Mouse (Mus musculus): Measurements from ENCODE around the gene Pakap.

The Pakap gene

DNA sequence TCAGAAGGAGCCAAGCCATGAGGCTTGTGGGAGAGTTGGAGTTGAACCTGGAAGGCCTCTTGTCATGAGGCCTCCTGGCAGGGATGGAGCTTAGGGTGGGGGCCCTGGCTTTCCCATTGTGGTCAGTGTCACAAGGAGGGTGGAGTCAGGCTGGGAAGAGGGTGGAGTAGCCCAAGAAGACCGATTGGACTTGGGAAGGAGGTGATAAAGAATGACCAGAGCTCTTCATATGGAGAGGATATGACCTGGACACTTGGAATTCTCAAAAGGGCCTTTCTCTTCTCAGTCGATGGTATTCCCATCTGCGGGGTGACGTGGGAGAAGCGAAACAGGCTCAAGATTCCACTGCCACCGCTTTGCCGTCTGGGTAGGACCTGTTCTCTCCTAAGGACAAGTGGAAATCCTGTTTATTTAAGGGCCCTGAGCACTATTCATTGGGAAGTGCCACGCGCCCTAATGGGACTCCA, 111.0 kb downstream of the Pakap start:
- no peak for DNase-seq

DNA sequence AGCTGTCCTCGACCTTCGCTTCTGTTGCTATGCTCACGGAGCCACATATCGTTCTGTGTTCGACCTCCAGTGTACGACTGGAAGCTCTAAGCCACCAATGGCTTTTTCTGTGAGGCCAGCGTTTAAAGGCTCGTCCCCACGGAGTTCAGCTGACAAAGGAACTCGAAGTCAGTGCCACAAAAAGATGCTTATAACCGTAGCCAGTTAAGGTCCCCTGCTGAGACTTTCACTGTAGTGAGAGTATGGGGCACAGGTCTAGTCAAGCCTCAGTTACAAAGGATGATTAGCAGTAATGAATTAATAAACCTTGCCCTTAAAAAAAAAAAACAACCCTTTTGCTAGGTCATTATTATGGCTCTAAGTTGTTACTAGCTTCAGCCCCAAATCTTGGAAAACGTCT, 112.2 kb downstream of the Pakap start:
- no peak for DNase-seq

DNA sequence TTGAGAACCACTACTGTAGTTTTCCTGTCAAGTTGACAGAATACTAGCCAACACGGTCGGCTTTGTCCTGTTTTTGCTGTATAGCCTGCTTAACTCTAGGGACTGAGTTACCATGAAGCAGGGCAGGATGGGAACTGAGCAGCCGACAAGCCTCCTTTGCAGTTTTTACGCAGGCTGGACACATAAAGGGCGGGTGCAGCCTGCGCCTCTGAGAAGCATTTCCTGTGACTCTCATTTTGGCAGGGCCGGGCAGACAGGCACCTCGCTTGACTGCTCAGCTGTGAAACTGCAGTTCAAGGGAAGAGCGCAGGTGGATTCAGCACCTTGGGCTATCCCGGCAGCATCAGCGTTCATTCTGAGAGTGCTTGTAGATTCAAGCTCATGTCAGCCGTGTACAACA, 113.5 kb downstream of the Pakap start:
- DNase-seq = peak; percentile 55 to 61

DNA sequence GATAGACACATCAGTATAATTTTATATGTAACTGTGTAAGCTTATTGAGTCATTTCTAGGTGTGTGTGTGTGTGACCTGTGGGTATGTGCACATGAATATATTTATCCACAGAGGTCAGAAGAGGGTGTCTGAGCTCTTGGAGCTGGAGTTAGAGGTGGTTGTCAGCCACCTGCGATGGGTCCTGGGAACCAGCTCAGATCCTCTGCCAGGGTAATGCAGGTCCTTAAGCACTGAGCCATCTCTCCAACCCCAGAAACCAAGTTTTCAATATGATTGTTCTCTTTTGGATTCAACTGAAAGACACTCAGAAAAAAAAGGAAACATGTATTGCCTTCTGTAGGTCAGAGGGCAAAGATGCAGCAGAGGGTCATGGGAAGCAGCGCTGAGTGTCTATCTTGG, 114.4 kb downstream of the Pakap start:
- no peak for DNase-seq

DNA sequence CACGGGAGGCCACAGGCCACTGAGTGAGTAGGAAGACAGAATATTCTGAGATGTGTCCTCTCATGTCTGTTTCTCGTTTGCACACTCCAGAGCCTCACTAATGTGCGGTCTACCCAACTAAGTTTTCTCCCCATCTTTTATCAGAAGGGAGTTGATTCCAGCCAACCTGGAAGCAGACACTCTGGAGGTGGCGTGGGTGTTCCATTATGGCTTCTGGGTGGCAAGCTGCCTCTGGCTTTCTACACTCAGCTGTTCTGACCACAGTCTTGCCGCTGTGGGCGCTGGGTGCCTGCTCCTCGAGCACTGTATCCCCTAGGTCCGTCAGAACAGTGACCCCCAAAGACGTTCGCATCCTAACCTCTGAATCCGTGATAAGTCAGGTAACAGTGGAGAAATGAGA, 115.0 kb downstream of the Pakap start:
- DNase-seq = no peak

DNA sequence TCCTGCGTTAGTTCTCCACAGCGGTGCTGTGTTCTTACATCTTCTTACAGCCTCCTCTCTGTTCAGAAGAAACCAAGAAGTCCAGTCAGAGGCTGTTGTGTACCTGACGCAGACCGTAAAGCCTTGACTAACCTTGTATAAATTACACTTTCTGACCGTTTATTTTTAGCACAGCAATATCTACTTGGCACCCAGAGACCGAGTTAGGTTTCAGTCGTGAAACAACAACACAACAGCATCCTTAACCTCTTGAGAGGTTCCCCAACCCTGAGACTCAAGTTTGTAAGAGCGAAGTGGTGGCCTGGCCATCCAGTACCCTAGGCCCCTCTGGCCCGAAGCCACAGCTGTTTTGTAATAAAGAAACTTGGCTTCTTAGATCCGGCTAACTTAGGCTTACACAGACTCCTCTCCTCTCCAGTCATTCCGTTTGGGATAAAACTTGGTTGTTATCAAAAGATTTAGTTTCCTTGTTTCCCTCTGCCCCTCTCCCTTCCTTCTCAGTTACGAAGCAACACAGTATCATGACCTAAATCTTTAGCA, 116.8 kb downstream of the Pakap start:
- no peak for DNase-seq

DNA sequence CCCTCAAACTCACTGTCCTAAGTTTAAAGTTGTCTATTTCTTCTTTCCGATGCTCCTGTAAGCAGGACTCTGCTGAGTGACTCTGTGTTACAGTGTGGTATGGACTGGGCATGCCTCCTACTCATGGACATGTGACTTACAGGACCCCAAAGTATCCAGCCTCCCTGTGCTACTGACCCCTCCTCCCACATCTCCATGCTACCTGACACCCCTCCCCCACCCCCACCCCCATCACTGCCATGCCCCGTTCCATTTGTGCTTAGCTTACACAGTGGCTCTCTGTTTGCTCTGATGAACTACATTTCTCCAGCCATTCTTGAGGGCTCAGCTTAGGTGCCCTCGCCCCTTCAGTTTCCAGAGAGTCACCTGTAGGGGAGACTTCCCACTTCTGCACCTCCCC, 118.8 kb downstream of the Pakap start:
- DNase-seq = no peak

DNA sequence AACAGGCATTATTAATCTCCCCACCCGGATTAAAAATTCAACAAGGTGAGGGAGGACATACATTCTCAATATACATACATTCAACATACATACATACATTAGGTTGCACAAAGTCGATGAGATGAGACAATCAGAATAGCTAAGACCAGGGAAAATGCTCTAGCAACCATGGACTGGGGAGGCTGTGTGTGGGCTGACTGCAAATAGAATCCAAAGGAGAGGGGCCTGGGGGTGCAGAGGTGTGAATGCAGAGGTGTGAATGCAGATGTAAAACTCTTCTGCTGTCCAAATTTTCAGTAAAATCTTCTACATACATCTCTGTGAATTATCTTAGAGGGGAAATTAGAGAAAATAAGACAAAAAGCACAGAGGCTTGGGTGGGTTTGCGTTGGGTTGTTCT, 119.6 kb downstream of the Pakap start:
- no peak for DNase-seq

DNA sequence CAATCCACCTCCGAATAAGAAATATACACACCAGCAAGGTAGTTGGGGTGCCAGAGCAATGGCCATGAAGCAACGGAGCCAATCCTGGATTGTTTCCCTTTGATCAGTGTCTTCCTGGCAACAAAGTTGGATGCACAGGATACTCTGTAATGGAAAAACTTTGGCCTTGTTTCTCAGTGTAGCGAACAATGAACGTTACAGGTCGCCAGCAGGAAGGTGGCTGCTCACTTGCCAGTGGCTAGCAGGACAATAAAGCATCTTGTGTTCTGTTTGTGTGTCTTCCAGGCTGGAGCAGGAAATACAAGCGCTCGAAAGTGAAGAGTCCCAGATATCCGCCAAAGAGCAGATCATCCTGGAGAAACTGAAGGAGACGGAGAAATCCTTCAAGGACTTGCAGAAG, 120.2 kb downstream of the Pakap start:
- DNase-seq = no peak

DNA sequence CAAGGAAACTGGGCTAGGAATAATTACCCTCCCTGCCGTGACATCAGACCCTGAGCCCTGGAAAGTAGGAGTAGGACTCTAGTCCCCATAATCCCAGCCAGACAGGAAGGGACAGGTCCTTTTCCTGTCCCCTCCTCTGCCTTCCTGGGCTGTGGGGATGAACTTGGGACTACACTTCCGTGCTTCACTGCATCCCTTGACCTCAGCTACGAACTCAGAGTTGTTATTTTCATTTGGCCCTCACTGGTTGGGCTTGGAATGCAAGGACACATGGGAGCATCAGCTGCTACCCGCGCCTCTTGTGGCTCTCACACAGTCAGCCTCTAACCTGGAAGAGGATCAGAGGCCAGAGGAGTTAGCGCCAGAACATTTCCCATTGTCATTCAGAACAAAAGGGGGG, 122.0 kb downstream of the Pakap start:
- DNase-seq = no peak

DNA sequence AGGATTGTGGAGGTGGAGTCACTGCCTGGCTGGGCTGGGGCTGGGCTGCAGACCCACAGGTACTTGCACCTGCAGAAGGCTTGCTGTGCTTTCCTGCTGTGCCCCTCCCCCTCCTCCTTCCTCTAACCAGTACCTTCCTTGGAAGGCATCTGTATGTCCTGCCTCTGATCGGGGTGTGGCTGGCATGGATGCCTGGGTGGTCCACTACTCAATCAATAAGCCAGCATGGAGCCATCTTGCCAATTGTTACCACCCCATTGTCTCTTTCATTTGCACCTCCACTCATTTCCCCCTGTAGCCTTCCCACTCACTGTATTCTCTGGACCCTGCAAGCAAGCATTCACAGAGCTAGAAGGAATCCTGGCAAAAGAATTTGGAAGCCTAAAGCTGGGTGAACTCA, 122.8 kb downstream of the Pakap start:
- no peak for DNase-seq

DNA sequence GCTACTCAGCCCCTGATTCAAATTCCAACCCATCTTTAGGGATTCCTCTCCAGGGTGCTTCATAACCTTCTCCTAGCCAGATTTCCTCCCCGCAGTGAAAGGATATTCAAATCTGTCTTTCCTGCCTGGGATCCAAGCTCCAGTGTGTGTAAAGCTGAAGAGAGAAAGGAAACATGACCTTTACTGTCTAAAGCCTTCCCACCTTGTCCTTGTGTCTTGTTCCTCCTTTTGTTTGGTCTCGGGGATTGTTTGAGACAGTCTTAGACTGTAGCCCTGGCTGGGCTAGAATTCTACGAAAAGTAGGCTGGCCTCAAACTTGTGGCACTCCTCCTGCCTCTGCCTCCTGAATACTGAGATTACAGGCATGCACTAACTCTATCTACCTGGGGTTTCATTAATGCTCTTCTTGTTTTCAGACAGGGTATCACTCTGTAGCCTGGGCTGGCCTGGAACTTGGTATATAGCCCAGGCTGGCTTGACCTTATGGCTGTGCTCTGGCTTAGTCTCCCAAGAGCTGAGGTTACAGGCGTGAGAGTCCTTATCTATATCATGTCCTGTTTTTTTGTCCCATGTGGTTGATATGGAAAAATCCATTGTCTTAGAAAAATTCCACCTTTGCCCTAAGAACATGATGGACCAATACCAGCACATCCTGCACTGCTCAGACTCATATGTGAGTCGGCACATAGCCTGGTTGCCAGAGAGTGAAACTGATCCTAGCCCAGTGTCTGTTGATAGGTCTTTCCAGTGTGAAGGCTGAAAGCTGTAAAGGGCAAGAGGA, 126.6 kb downstream of the Pakap start:
- no peak for DNase-seq

DNA sequence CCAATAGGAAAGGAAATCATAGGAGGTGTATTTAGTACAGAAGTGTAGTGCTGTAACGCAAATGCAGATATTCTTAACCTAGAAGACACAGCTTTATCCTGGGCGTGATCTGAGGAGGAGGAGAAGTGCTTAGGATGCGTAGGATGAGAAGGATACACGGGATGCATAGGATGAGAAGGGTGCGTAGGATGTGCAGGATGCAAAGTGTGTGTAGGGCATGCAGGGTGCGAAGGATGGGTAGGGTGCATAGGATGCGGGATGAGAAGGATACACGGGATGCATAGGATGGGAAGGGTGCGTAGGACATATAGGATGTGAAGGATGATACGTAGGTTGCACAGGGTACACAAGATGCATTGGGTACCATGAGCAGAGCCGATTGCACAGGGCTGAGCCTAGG, 129.0 kb downstream of the Pakap start:
- no peak for DNase-seq

DNA sequence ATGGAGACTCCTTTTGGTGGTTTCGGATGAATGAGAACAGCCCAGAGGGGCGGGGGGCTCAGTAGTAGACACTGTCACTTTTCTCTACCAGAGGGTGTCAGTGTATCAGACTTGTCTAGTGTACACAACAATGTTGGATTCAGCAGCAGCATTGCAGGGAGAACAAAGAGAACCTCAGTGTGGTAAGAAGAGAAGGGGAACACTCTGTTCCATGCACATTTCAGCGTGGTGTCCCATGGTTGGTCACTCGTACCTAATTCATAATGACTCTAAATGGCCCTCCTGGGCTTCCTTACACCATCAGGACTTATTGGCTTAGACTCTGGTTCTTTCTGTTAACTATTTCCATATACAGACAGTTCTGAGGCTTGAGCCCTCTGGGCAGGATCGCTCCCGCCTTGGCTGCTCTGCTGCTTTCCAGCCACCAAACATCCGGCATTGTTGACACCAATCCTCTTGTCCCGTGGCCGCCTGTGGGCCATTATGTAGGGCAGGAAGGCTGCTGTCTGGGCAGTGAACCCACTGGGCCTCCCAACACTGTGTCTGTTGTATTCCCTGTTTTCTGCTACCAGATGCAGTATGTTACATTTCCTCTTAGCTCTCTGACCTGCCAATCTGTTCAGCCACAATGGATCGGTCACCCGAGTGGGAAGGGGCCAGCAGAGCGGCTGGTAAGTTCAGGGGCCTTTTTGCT, 130.1 kb downstream of the Pakap start:
- DNase-seq = no peak

DNA sequence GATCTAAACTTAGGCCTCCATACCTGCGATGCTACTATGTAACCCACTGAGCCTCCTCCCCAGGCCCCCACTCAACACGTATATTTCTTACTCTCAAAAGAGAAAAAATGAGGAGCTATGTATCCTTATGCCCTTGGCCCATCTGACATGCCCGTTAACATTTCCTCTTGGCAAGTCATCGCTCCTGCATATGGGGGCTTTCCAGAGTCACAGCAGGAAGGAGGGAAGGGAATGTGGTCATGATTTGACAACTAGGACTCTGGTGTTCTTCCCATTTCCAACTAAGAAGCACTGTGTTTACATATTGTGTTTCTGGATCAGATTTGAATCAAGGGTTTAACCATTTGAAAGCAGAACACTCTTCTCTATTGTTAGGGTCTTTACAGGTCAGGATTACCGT, 133.6 kb downstream of the Pakap start:
- no peak for DNase-seq

DNA sequence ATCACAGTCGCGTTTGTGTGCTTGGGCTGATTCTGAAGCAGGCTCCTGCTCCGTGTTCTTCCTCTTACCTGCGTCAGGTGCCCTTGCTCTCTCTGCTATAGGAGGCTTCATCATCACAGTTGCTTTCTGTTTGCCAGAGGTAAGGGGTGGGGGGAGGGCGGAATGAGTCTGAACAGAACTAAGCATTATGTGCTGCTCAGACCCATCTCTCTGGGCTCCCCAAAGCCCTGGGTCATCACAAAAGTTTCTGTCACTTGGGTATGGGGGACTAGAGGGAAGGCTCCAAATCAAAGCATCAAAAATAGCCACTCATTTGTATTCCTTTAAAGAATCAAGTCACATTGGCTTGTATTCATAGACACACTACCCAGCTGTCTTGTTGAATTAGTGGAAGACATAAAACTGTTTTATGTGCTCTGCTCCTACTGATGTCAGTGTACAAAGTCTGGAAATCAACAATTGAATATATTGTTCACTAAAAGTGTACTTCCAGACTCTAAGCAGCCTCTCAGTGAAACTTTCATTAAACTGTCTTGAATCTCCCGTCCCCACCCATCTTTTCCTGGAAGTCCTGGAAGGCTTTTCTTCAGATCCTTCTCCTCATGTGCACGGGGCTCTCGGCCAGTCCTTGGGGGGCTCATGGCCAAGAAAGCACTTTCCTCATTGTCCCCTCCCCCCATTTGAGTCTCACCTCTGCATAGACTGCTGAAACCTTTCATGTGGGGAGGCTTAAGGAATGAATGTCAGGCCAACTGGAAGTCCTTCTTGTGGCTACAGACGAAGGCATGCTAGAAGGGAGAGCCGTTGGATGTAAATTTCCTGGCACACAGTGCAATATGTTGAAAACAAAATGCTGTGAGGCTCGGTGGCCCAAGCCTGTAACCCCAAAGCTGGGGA, 135.8 kb downstream of the Pakap start:
- no peak for DNase-seq

DNA sequence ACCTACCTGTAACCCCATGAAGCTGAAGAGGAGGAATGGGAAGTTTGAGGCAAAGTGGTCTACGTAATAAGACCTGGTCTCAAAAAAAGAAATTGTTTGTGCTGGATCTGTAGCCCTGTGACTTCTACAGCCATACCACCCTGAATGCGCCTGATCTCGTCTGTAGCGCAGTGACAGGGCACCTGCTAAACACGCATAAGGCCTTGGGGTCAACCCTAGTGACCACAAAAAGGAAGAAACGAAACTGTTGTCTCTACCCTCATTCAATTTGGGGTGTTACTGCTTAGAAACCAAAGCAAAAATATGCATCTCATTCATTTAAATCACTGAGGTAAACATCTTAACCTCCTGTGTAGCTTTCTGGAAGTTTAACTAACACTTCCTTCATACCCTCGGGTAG, 136.6 kb downstream of the Pakap start:
- no peak for DNase-seq

DNA sequence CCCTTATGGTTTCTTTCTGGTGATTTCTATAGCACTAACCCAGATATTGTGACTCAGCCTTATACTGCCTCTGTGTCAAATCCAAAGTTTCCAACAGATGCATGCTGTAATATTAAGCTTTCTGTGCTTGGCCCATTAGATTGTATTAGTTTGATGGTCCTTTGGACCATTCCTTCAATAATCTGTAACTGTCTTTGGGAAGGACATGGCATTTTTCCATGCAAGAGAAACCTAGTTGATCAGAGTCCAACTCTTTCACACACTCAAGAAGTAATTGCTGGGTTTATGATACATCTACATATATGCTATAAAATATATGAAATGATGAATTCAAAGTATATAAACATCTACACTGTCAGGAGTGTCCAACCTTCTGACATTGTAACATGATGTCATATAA, 147.9 kb downstream of the Pakap start:
- no peak for DNase-seq

DNA sequence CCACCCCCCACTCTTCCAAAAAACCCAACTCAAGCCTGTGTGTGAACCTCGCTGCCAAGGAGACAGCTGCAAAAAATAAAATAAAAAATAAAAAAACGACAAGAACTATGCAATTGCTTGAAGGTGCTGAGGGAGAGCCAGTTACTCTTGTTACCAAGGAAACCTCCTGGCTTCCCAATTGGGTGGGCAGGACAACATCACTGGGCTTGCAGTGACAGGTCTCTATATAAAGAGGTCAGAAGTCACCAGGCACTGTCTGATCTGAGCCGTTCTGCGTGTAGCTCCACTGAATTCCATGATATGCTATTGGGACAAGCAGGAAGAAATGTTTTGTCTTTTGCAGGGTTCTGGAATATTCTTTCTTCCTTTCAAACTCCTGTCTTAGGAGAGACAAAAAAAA, 148.8 kb downstream of the Pakap start:
- no peak for DNase-seq

DNA sequence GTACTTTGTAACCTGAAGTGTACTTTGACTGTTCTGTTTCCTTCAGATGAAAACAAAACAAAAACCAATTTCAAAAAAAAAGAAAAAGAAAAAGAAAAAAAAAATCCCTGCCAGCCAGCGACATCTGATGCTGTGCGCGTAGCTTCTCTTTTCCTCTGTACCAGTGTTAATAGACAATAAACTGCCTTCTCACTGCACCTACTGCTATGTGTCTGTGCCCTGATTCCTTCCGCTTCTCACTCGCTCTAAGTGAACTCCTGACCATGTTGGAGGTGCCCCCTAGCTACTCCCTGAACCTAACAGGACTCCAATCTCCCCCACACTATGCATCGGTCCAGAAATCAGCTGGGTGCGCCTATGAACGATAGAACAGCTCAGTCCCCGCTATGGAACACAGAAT, 149.4 kb downstream of the Pakap start, which contains the start of gene Akap2:
Gene Akap2, plus strand, starts transcription at position 304 of the 400 bp plus-strand sequence.
- DNase-seq = no peak

DNA sequence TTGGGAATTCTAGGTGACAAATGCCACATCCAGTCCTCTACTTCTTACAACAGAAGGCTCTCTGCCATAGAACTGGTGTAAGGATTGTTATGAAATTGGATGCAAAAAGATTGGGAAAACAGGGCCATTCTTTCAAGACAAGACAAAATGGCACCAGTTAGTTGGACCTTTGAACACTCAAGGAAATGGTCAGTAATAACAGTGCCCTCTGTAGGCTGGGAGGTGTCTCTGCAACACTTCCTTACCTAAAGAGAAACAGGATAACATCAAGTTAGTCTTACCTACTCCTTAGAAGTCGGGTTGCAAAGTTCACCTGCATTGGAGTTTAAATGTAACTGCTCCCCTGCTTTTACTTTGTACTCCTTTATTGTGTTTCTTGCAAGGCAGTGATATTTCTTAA, 151.4 kb downstream of the Pakap start:
- DNase-seq = no peak

DNA sequence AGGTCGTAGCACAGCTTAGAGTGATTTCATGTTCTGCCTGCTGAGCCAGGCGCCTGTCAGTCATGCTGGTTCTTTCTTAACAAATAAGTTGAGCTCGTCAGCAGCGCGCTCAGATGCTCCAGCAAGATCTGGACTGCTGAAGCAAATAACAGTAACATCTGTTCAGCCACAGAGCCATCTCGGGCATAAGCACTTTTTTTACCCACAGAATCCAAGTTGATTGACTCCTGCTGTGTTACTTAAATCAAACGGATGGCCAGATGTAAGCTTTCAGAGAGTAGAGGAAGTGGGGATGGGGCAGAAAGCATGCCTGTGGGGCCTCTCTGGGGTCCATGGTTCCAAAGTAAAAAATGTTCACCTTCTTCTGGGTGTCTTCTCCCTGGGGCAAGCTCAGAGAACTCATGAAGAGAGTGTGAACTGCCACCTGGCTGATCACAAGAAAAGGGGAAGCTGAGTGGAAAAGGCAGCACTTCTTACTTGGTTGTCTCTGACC, 152.9 kb downstream of the Pakap start:
- no peak for DNase-seq

DNA sequence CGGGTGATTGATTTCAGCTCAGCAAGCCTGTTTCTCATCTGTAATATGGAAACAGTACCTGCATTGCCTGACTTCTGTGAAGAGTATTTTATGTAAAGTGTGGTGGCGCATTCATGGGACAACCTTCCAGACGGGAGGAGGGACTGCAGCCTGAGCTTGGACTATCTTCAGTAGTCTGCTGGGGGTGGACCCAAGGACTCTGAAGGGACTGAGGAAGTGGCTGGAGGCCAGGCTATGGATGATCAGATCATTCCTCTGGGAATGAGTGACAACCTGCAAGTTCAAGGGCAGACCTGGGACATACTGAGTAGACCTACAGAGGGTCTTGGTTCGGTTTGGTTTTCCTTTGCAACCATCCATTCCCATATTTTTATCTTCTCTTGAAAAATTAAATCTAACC, 154.3 kb downstream of the Pakap start:
- DNase-seq = no peak

All from cerebellum, adult 18-20 months (tissue).